Mouse (Mus musculus) fibroblast of lung, adult 2 months (primary cell): ENCODE measurements around the gene Dtx4.

Experiments used
- DNase-seq: peaks from one replicate; pipeline ENCODE4 v3.0.0-alpha.2; 2011; ENCODE audit warnings: low read depth

The Dtx4 gene

GRCm38 (mm10) chr19:12465530-12466144 lies 35.6 kb downstream of the Dtx4 start:
- DNase-seq: no peak

GRCm38 (mm10) chr19:12464674-12465073 lies 36.6 kb downstream of the Dtx4 start:
- DNase-seq: no peak

- DNase-seq: no peak
These were observed 37.1 kb downstream of the Dtx4 start for GRCm38 (mm10) chr19:12464127-12464526.

- no peak for DNase-seq
These were observed 37.6 kb downstream of the Dtx4 start for GRCm38 (mm10) chr19:12463722-12464035.

- DNase-seq: no peak
These were observed 38.2 kb downstream of the Dtx4 start for GRCm38 (mm10) chr19:12462851-12463721.

- no peak for DNase-seq
These were observed 40.7 kb downstream of the Dtx4 start, which contains the start of gene Mpeg1 for GRCm38 (mm10) chr19:12460282-12461249. Gene Mpeg1, plus strand, starts transcription at chr19:12460779.

- no peak for DNase-seq
These were observed 41.7 kb downstream of the Dtx4 start for GRCm38 (mm10) chr19:12459516-12459915.

- DNase-seq: no peak
These were observed 43.7 kb downstream of the Dtx4 start for GRCm38 (mm10) chr19:12457401-12458066.

GRCm38 (mm10) chr19:12445014-12445413 lies 56.2 kb downstream of the Dtx4 start:
- DNase-seq: no peak

- DNase-seq: no peak
These were observed 58.7 kb downstream of the Dtx4 start for GRCm38 (mm10) chr19:12442560-12442959.

- DNase-seq: no peak
These were observed 61.0 kb downstream of the Dtx4 start for GRCm38 (mm10) chr19:12440103-12440725.

- no peak for DNase-seq
These were observed 61.7 kb downstream of the Dtx4 start for GRCm38 (mm10) chr19:12439581-12439980.

- no peak for DNase-seq
These were observed 65.3 kb downstream of the Dtx4 start for GRCm38 (mm10) chr19:12435750-12436524.

- DNase-seq: no peak
These were observed 66.2 kb downstream of the Dtx4 start for GRCm38 (mm10) chr19:12435011-12435416.

- DNase-seq: peak; percentile 38
These were observed 68.2 kb downstream of the Dtx4 start for GRCm38 (mm10) chr19:12433033-12433432.

- DNase-seq: no peak
These were observed 73.6 kb downstream of the Dtx4 start, which contains the start of gene Pfpl for GRCm38 (mm10) chr19:12427605-12428004. Gene Pfpl, plus strand, starts transcription at chr19:12427905.

GRCm38 (mm10) chr19:12427101-12427500 lies 74.2 kb downstream of the Dtx4 start:
- DNase-seq: no peak

- DNase-seq: no peak
These were observed 79.6 kb downstream of the Dtx4 start for GRCm38 (mm10) chr19:12421680-12422079.

GRCm38 (mm10) chr19:12420555-12420954 lies 80.7 kb downstream of the Dtx4 start:
- no peak for DNase-seq

GRCm38 (mm10) chr19:12418312-12418711 lies 82.9 kb downstream of the Dtx4 start:
- DNase-seq: no peak
